Mouse (Mus musculus) macrophage (primary cell): ENCODE data around the gene Ccr1. TPM values are rescaled to one million over a fixed set of nuclear protein-coding genes. Genes with fewer than 3 reads are reported as not detected.
"Not testable (repeated sequence)": the region's sequence is repeated elsewhere in the genome, so short reads cannot be mapped to it uniquely, and the experiment has no call there.

ENCODE experiments used
- H3K27ac ChIP-seq: fragments of 350-480 bp; formaldehyde crosslinking; 2 replicates; pipeline ENCODE4 v1.9.0; 2021
- H3K36me3 ChIP-seq: fragments of 350-480 bp; formaldehyde crosslinking; 2 replicates; pipeline ENCODE4 v1.9.0; 2021; ENCODE audit errors: inconsistent target
- H3K4me3 ChIP-seq: fragments of 350-480 bp; formaldehyde crosslinking; 2 replicates; pipeline ENCODE4 v1.9.0; 2021; ENCODE audit errors: inconsistent target
- H3K79me2 ChIP-seq: fragments of 350-480 bp; formaldehyde crosslinking; 2 replicates; pipeline ENCODE4 v1.9.0; 2021; ENCODE audit errors: inconsistent target
- WGBS: methylation state at CpG from one replicate; pipeline ENCODE4 v1.1.7; 2026; ENCODE audit warnings: inconsistent platforms; ENCODE audit not compliant: missing documents; 5-methylcytosine and 5-hydroxymethylcytosine counted together
- polyA plus RNA-seq: library from polyadenylated mRNA; stranded (reverse); fragments of 250-400 nt; gene quantifications from 3 replicates; pipeline ENCODE4 v1.2.4, GENCODE M21; 2018; ENCODE audit warnings: inconsistent platforms

Ccr1 gene
- polyA plus RNA-seq, 1 experiment from 2014 or later, result 64.7 TPM

- peak overlapping the region; percentile 99 for H3K27ac ChIP-seq
- peak overlapping the region; percentile 62 for H3K4me3 ChIP-seq
- WGBS, result 0% methylated on average over 5 of the region's 5 CpGs
- H3K79me2 ChIP-seq, H3K36me3 ChIP-seq: not testable (repeated sequence)
These were observed 42.5 kb downstream of the Ccr1 start for GRCm38 (mm10) chr9:123926041-123926440.

- whole genome bisulfite sequencing, result 2% methylated on average over 39 of the region's 44 CpGs
- Histone ChIP-seq H3K27ac (peak overlapping the region; percentile 99), H3K79me2 (no peaks in the 10 kb centered on the region; the same call in 1 of the 2 replicates), H3K36me3 (no peaks in the 10 kb centered on the region), H3K4me3 (peak overlapping the region; percentile 62)
These were observed 43.2 kb downstream of the Ccr1 start for GRCm38 (mm10) chr9:123925101-123925946.

- WGBS, result 2% methylated on average over 40 of the region's 49 CpGs
- Histone ChIP-seq H3K27ac (peak overlapping the region; percentile 99), H3K4me3 (peak overlapping the region; percentile 69), H3K79me2 (no peaks in the 10 kb centered on the region; the same call in 1 of the 2 replicates), H3K36me3 (no peaks in the 10 kb centered on the region)
These were observed 43.9 kb downstream of the Ccr1 start for GRCm38 (mm10) chr9:123924589-123925066.

GRCm38 (mm10) chr9:123924035-123924434, 44.5 kb downstream of the Ccr1 start:
- 0% methylated on average over 10 of the region's 11 CpGs for WGBS
- H3K79me2 ChIP-seq, H3K36me3 ChIP-seq: not testable (repeated sequence)
- Histone ChIP-seq H3K4me3 (peak overlapping the region; percentile 69), H3K27ac (peak overlapping the region; percentile 98)

GRCm38 (mm10) chr9:123923146-123923991, 45.1 kb downstream of the Ccr1 start:
- Histone ChIP-seq H3K79me2 (no peaks in the 10 kb centered on the region; the same call in 1 of the 2 replicates), H3K4me3 (peak overlapping the region; percentile 69), H3K27ac (peak overlapping the region; percentile 98), H3K36me3 (no peaks in the 10 kb centered on the region)
- WGBS, result under 1% methylated on average over 42 of the region's 53 CpGs

Other genes starting within 250 kb of the Ccr1 start
- gene Cxcr6, start 162.2 kb downstream of the Ccr1 start, polyA plus RNA-seq, result 0.09 TPM in 1 of 3 replicates, not detected in the others
- gene Fyco1, start 116.8 kb downstream of the Ccr1 start, polyA plus RNA-seq, result 10.0 to 13.5 TPM (median 12.8 TPM) in 3 replicates
- gene Xcr1, start 106.7 kb downstream of the Ccr1 start, polyA plus RNA-seq, result 0.06 TPM in 1 of 3 replicates, not detected in the others
- 0.27 to 1.4 TPM (median 1.0 TPM) in 3 replicates for gene Ccr1l1, start 9.7 kb upstream of the Ccr1 start, polyA plus RNA-seq
- 4.1 to 30.2 TPM (median 6.8 TPM) in 3 replicates for gene Ccr3, start 53.3 kb upstream of the Ccr1 start, polyA plus RNA-seq
- 12.0 to 16.3 TPM (median 12.9 TPM) in 3 replicates for gene Ccr2, start 133.3 kb upstream of the Ccr1 start, polyA plus RNA-seq
- gene Ccr5, start 152.9 kb upstream of the Ccr1 start, polyA plus RNA-seq, result 25.3 to 36.3 TPM (median 25.4 TPM) in 3 replicates